Mouse (Mus musculus): ENCODE results near the gene Acly. TPM values are rescaled to one million over a fixed set of nuclear protein-coding genes. Genes with fewer than 3 reads are reported as not detected.
A peak's percentile ranks its signal among the peaks of the same experiment; 100 is the strongest.

Acly gene
- 29.3 and 29.5 TPM in 2 replicates for polyA plus RNA-seq (2015; fragmentation: Nextera tagmentation; extraction: Ambion mirVana)

DNA sequence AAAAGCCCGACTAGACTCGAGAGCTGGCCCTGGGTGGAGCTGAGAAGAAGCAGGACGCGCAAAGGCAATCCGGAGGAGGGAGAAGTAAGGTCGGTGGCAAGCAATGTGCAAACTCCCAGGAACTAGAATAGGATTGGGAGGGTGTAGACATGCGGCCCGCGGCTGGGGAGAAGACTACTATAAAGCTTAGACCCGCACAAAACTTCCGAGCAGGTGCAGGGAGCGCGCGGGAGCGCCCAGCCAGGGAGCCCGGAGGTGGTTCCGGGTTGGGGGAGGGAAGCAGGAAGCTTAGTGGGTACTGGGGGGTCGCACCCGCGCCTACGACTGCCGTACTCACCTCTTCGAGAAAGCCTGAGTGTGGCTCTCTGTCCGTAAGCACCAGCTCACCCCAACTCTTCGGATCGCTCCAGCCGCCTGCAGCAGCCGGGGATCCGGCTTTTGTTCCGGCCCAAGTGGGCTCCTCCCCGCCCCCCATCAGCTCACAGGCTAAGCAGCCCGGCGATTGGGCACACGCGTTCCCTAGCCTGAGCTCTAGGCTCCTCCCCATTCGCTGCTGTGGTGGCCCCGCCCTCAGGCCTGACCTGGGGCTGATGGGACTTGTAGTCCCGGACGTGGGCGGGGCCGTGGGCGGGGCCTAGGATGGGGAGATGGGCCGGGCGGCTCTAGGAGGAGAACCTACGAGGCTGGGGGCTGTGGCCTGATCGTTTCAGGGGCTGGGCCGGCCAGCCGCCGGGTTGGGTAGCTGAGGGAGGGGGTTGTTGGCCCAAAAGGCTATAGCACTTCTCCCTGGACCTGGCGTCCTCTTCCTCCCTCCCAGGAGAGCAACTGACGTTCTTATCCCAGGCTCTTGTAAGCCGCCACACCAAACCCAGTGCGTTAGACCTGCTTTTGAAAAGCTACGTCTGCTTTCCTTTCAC, at the start of gene Acly:
Gene Acly, minus strand, starts transcription at position 543 of the 917 bp plus-strand sequence.
- Histone ChIP-seq H3K36me3 (ENCODE audit: control insufficient read depth, insufficient read depth) (peaks cover 8% of the 10 kb centered on the region; the same call in 1 of the 2 replicates), H3K27ac (ENCODE audit: low read depth, low read length) (peak within 1 kb of the TSS; percentile 75), H3K4me2 (replicated peaks; ENCODE audit: low read depth) (peak within 1 kb of the TSS; percentile 74), H3K4me3 (ENCODE audit: low read depth, low read length) (peak within 1 kb of the TSS; percentile 79), H3K9me3 (ENCODE audit: control insufficient read depth) (no peaks in the 10 kb centered on the region), H3K9ac (ENCODE audit: low read depth, low read length) (peak within 1 kb of the TSS; percentile 66), H3K4me1 (replicated peaks; ENCODE audit: control insufficient read depth, insufficient read depth, low read length) (peaks cover 13% of the 10 kb centered on the region), H3K27me3 (replicated peaks; ENCODE audit: control insufficient read depth, insufficient read depth, low read length) (no peaks in the 10 kb centered on the region)
- ATAC-seq = peak; percentile 99
- no peak for TF ChIP-seq CTCF (IDR thresholded peaks at IDR 0.05; ENCODE audit: low read depth)
- WGBS = under 1% methylated on average over 53 of the region's 54 CpGs

DNA sequence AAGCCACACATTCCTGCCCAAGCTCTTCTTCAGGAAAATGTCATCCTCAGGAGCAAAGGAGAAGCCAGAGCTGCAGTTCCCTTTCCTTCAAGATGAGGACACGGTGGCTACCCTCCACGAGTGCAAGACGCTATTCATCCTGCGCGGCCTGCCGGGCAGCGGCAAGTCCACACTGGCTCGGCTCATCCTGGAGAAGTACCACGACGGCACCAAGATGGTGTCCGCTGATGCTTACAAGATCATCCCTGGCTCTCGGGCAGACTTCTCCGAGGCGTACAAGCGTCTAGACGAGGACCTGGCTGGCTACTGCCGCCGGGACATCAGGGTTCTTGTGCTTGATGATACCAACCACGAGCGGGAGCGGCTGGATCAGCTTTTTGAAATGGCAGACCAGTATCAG, 48.5 kb upstream of the Acly start:
- no peak overlapping the region for H3K27ac ChIP-seq (ENCODE audit: low read depth, low read length)
- no peak overlapping the region for H3K4me3 ChIP-seq (ENCODE audit: low read depth, low read length)
- no peaks in the 10 kb centered on the region for H3K27me3 ChIP-seq (replicated peaks; ENCODE audit: control insufficient read depth, insufficient read depth, low read length)
- H3K9me3 ChIP-seq (ENCODE audit: control insufficient read depth) = no peaks in the 10 kb centered on the region
- ATAC-seq = no peak
- whole genome bisulfite sequencing = 73% methylated on average over 21 of the region's 21 CpGs
- H3K36me3 ChIP-seq (ENCODE audit: control insufficient read depth, insufficient read depth) = peaks cover 20% of the 10 kb centered on the region
- peak overlapping the region; percentile 75; the same call in 1 of the 2 replicates for H3K4me2 ChIP-seq (replicated peaks; ENCODE audit: low read depth)
- H3K4me1 ChIP-seq (replicated peaks; ENCODE audit: control insufficient read depth, insufficient read depth, low read length) = no peaks in the 10 kb centered on the region
- no peak for TF ChIP-seq CTCF (IDR thresholded peaks at IDR 0.05; ENCODE audit: low read depth)
- H3K9ac ChIP-seq (ENCODE audit: low read depth, low read length) = no peak overlapping the region

DNA sequence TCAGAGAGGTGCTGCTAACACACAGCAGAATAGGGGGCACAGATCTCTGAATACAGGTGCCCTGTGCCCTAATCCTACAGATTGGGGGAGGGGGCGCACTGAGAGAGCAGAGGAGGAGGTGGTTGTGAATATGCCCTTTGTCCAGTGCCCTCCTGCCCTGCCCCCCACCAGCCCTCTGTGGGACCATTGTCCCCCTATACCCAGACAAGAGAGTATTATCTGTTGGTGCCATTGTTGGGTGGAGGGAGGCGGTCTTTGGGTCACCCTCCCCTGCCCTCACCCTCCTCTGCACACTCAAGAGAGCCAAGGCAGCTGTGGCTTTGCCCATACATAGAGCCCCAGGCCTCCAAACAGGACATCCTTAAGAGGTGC, 47.7 kb upstream of the Acly start:
- Histone ChIP-seq H3K27me3 (replicated peaks; ENCODE audit: control insufficient read depth, insufficient read depth, low read length) (no peaks in the 10 kb centered on the region), H3K27ac (ENCODE audit: low read depth, low read length) (no peak overlapping the region), H3K9me3 (ENCODE audit: control insufficient read depth) (no peaks in the 10 kb centered on the region), H3K36me3 (ENCODE audit: control insufficient read depth, insufficient read depth) (peaks cover 14% of the 10 kb centered on the region), H3K4me2 (replicated peaks; ENCODE audit: low read depth) (peak overlapping the region; percentile 75), H3K4me3 (ENCODE audit: low read depth, low read length) (peak overlapping the region; percentile 72), H3K9ac (ENCODE audit: low read depth, low read length) (no peak overlapping the region), H3K4me1 (replicated peaks; ENCODE audit: control insufficient read depth, insufficient read depth, low read length) (no peaks in the 10 kb centered on the region)
- ATAC-seq = no peak
- TF ChIP-seq CTCF (IDR thresholded peaks at IDR 0.05; ENCODE audit: low read depth) = no peak
- WGBS = 44% methylated on average over 2 of the region's 2 CpGs

DNA sequence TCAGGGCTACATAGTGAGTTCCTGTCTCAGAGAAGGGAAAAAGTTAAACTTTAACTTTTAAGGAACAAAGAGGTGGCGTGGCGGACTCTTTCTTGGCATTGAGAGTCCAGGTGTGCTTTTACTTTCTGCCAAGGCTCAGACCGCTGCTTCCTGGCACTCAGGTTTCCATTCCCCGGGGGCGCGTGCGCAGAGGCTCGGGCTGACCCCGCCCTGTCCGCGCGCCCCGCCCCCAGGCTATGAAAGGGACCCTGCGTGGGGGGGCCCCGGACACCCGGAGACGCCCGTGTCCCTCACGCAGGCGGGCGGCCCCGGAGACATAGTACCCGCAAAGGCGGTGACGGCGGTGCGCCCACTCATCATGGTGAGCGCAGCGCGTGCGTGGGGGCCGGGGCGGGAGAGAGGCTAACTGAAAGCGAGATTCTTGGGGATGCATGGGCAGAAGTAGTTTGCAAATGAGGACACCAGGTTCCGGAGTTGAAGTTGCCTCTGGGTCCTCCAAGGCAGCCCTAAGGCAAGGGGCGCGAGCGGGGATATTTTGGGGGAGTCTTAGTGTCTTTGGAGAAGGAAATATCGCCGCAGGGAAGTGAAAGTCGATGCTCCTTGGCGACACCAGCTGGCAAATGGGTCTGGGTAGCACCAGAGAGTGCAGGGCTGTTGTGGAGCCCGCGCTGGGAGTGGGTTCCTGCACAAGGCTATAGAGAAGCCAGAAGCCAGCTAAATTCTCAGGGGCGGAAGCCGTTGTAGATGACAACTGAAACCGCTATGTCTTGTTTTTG, 47.1 kb upstream of the Acly start, which contains the start of gene Cnp:
Gene Cnp, plus strand, starts transcription at position 197 of the 776 bp plus-strand sequence.
- Histone ChIP-seq H3K27me3 (replicated peaks; ENCODE audit: control insufficient read depth, insufficient read depth, low read length) (no peaks in the 10 kb centered on the region), H3K27ac (ENCODE audit: low read depth, low read length) (peak within 1 kb of the TSS; percentile 15; the same call in 1 of the 2 replicates), H3K9ac (ENCODE audit: low read depth, low read length) (peak within 1 kb of the TSS; percentile 57), H3K9me3 (ENCODE audit: control insufficient read depth) (no peaks in the 10 kb centered on the region), H3K4me1 (replicated peaks; ENCODE audit: control insufficient read depth, insufficient read depth, low read length) (no peaks in the 10 kb centered on the region), H3K4me3 (ENCODE audit: low read depth, low read length) (peak within 1 kb of the TSS; percentile 72), H3K4me2 (replicated peaks; ENCODE audit: low read depth) (peak within 1 kb of the TSS; percentile 75), H3K36me3 (ENCODE audit: control insufficient read depth, insufficient read depth) (peaks cover 8% of the 10 kb centered on the region)
- under 1% methylated on average over 47 of the region's 47 CpGs for WGBS
- peak; percentile 78 for ATAC-seq
- TF ChIP-seq CTCF (IDR thresholded peaks at IDR 0.05; ENCODE audit: low read depth) = peak; percentile 31

DNA sequence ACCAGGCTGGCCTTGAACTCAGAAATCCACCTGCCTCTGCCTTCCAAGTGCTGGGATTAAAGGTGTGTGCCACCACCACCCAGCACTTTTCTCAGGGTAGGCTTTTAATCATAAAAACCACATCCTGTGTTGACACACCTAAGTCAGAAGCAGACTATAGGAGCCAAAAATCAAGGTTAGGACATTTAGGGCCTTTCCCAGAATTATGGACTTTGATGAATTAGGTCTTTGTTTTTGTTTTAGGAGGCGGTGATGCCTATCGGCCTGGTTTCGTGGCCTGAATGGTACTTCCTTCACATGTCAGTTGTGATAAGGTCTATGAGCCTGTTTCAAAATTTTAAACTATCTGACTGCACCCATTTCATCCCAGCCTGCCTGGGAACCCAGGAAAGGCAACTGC, 46.4 kb upstream of the Acly start:
- WGBS = 72% methylated on average over 3 of the region's 3 CpGs
- TF ChIP-seq CTCF (IDR thresholded peaks at IDR 0.05; ENCODE audit: low read depth) = no peak
- Histone ChIP-seq H3K9ac (ENCODE audit: low read depth, low read length) (no peak overlapping the region), H3K9me3 (ENCODE audit: control insufficient read depth) (no peaks in the 10 kb centered on the region), H3K4me3 (ENCODE audit: low read depth, low read length) (peak overlapping the region; percentile 72), H3K4me1 (replicated peaks; ENCODE audit: control insufficient read depth, insufficient read depth, low read length) (no peaks in the 10 kb centered on the region), H3K27me3 (replicated peaks; ENCODE audit: control insufficient read depth, insufficient read depth, low read length) (no peaks in the 10 kb centered on the region), H3K27ac (ENCODE audit: low read depth, low read length) (0 out of 2 replicates have a peak overlapping the region, but pooled peaks have one; percentile 15), H3K36me3 (ENCODE audit: control insufficient read depth, insufficient read depth) (peaks cover 3% of the 10 kb centered on the region; the same call in 1 of the 2 replicates), H3K4me2 (replicated peaks; ENCODE audit: low read depth) (peak overlapping the region; percentile 75)
- ATAC-seq = no peak

DNA sequence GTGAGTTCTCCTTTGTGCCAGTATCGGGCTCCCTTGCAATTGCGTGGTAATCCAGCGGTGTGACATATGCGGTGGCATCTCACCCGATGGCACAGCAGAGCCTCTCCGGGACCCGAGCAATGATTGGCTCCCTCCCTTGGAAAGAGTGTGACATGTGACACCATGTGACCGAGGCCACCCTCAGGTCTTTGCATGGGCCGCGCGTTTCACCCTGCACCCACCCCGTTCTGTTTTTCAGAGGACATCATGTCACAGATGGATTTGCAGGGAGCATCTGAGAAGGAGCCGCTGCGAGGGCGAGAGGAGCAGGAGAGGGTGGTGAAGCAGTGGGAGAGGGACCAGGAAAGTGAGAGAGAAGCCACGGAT, 43.4 kb upstream of the Acly start:
- Histone ChIP-seq H3K9ac (ENCODE audit: low read depth, low read length) (no peak overlapping the region), H3K36me3 (ENCODE audit: control insufficient read depth, insufficient read depth) (no peaks in the 10 kb centered on the region), H3K4me3 (ENCODE audit: low read depth, low read length) (peak overlapping the region; percentile 16; the same call in 1 of the 2 replicates), H3K27ac (ENCODE audit: low read depth, low read length) (no peak overlapping the region), H3K4me1 (replicated peaks; ENCODE audit: control insufficient read depth, insufficient read depth, low read length) (no peaks in the 10 kb centered on the region), H3K27me3 (replicated peaks; ENCODE audit: control insufficient read depth, insufficient read depth, low read length) (no peaks in the 10 kb centered on the region), H3K9me3 (ENCODE audit: control insufficient read depth) (no peaks in the 10 kb centered on the region), H3K4me2 (replicated peaks; ENCODE audit: low read depth) (peak overlapping the region; percentile 46)
- TF ChIP-seq CTCF (IDR thresholded peaks at IDR 0.05; ENCODE audit: low read depth) = no peak
- 12% methylated on average over 16 of the region's 16 CpGs for whole genome bisulfite sequencing
- ATAC-seq = no peak
